Mouse (Mus musculus) embryonic facial prominence, embryonic 14.5 days (tissue): ENCODE results near the gene Plcb3. TPM values are rescaled to one million over a fixed set of nuclear protein-coding genes. Genes with fewer than 3 reads are reported as not detected.

Experiments
- ATAC-seq: fragments of 200-750 bp; cut with Nextera tagmentation; 2 replicates; pipeline ENCODE4 v1.8.0; 2017; ENCODE audit warnings: low read depth, moderate number of reproducible peaks, moderate TSS enrichment
- DNase-seq: peaks from one replicate; pipeline ENCODE4 v3.0.0-alpha.2; 2015; ENCODE audit warnings: low spot score
- H3K27ac ChIP-seq: fragments of 300-500 bp; sonication (generic); replicated peaks from 2 replicates; pipeline ENCODE4 v1.5.1; 2014; ENCODE audit warnings: low read depth, mild to moderate bottlenecking, low read length, moderate library complexity
- H3K27me3 ChIP-seq: fragments of 300-500 bp; sonication (generic); replicated peaks from 2 replicates; pipeline ENCODE4 v1.6.1; 2014; ENCODE audit warnings: low read length; ENCODE audit not compliant: control insufficient read depth, insufficient read depth
- H3K36me3 ChIP-seq: fragments of 300-500 bp; sonication (generic); 2 replicates; pipeline ENCODE4 v1.6.1; 2014; ENCODE audit warnings: low read length, mixed read lengths; ENCODE audit not compliant: control insufficient read depth, insufficient read depth
- H3K4me1 ChIP-seq: fragments of 300-500 bp; sonication (generic); 2 replicates; pipeline ENCODE4 v1.6.1; 2014; ENCODE audit warnings: antibody characterized with exemption, low read length; ENCODE audit not compliant: control insufficient read depth, insufficient read depth
- H3K4me2 ChIP-seq: fragments of 300-500 bp; sonication (generic); 2 replicates; pipeline ENCODE4 v1.6.1; 2014; ENCODE audit warnings: low read depth, mild to moderate bottlenecking, low read length, moderate library complexity, mixed read lengths
- H3K4me3 ChIP-seq: fragments of 300-500 bp; sonication (generic); 2 replicates; pipeline ENCODE4 v1.5.1; 2014; ENCODE audit warnings: low read depth, mild to moderate bottlenecking, low read length
- H3K9ac ChIP-seq: fragments of 300-500 bp; sonication (generic); 2 replicates; pipeline ENCODE4 v1.6.1; 2014; ENCODE audit warnings: low read depth, mild to moderate bottlenecking, low read length, moderate library complexity, mixed read lengths
- H3K9me3 ChIP-seq: fragments of 300-500 bp; sonication (generic); 2 replicates; pipeline ENCODE4 v1.6.1; 2016; ENCODE audit warnings: low read length; ENCODE audit not compliant: control insufficient read depth
- WGBS: fragments of 180-500 bp; shearing (Covaris S2); extraction: QIAGEN DNeasy Blood & Tissue Kit; methylation state at CpG from one replicate; pipeline ENCODE4 v1.1.7; 2014; 5-methylcytosine and 5-hydroxymethylcytosine counted together
- polyA plus RNA-seq: library from polyadenylated mRNA; unstranded; fragments of >200 nt; fragmentation: Nextera tagmentation; extraction: Ambion mirVana; gene quantifications from 2 replicates; pipeline ENCODE4 v1.2.1, GENCODE M21; 2014

The Plcb3 gene
- polyA plus RNA-seq, 1 experiment from 2014 or later: 31.4 TPM

GRCm38 (mm10) chr19:6950613-6951153 is 25.6 kb downstream of the Plcb3 start:
- peak; percentile 60 for ATAC-seq
- under 1% methylated on average over 28 of the region's 28 CpGs for WGBS
- H3K27ac ChIP-seq: peak overlapping the region; percentile 96

GRCm38 (mm10) chr19:6949951-6950350 is 26.3 kb downstream of the Plcb3 start:
- Histone ChIP-seq H3K4me3 (peak overlapping the region; percentile 63), H3K9ac (peak overlapping the region; percentile 77), H3K4me1 (peaks cover 6% of the 10 kb centered on the region; the same call in 1 of the 2 replicates), H3K4me2 (peak overlapping the region; percentile 85), H3K27me3 (no peaks in the 10 kb centered on the region), H3K36me3 (peaks cover 27% of the 10 kb centered on the region), H3K9me3 (no peaks in the 10 kb centered on the region), H3K27ac (peak overlapping the region; percentile 96)
- DNase-seq (no peak), ATAC-seq (no peak)
- 60% methylated on average over 5 of the region's 5 CpGs for WGBS

More at GRCm38 (mm10) chr19:6950613-6951153, 25.6 kb downstream of the Plcb3 start:
- Histone ChIP-seq H3K4me1 (peaks cover 6% of the 10 kb centered on the region; the same call in 1 of the 2 replicates), H3K4me3 (peak overlapping the region; percentile 63), H3K4me2 (peak overlapping the region; percentile 85), H3K9ac (peak overlapping the region; percentile 77), H3K9me3 (no peaks in the 10 kb centered on the region), H3K36me3 (peaks cover 30% of the 10 kb centered on the region), H3K27me3 (no peaks in the 10 kb centered on the region)
- DNase-seq: peak; percentile 85

- Histone ChIP-seq H3K4me2 (peak overlapping the region; percentile 85), H3K4me3 (no peak overlapping the region), H3K27me3 (no peaks in the 10 kb centered on the region), H3K27ac (no peak overlapping the region), H3K4me1 (peaks cover 6% of the 10 kb centered on the region; the same call in 1 of the 2 replicates), H3K9ac (no peak overlapping the region), H3K9me3 (no peaks in the 10 kb centered on the region), H3K36me3 (peaks cover 23% of the 10 kb centered on the region)
- ATAC-seq (no peak), DNase-seq (no peak)
- WGBS: 92% methylated on average over 5 of the region's 5 CpGs
Measured at GRCm38 (mm10) chr19:6949532-6949931, 26.7 kb downstream of the Plcb3 start.

GRCm38 (mm10) chr19:6948186-6948585 is 28.1 kb downstream of the Plcb3 start:
- peaks cover 6% of the 10 kb centered on the region; the same call in 1 of the 2 replicates for H3K4me1 ChIP-seq
- H3K36me3 ChIP-seq: peaks cover 12% of the 10 kb centered on the region; the same call in 1 of the 2 replicates
- 73% methylated on average over 4 of the region's 4 CpGs for WGBS
- DNase-seq: no peak
- H3K4me3 ChIP-seq: no peak overlapping the region
- no peak overlapping the region for H3K9ac ChIP-seq
- no peak for ATAC-seq
- no peaks in the 10 kb centered on the region for H3K27me3 ChIP-seq
- no peak overlapping the region; the same call in 1 of the 2 replicates for H3K27ac ChIP-seq
- no peak overlapping the region for H3K4me2 ChIP-seq
- no peaks in the 10 kb centered on the region for H3K9me3 ChIP-seq

GRCm38 (mm10) chr19:6947742-6948141 is 28.5 kb downstream of the Plcb3 start:
- Histone ChIP-seq H3K27ac (no peak overlapping the region; the same call in 1 of the 2 replicates), H3K9me3 (no peaks in the 10 kb centered on the region), H3K4me1 (peaks cover 9% of the 10 kb centered on the region), H3K4me2 (no peak overlapping the region), H3K36me3 (peaks cover 12% of the 10 kb centered on the region; the same call in 1 of the 2 replicates), H3K4me3 (no peak overlapping the region), H3K27me3 (no peaks in the 10 kb centered on the region), H3K9ac (no peak overlapping the region)
- ATAC-seq (no peak), DNase-seq (no peak)
- 44% methylated on average over 4 of the region's 4 CpGs for WGBS

DNA sequence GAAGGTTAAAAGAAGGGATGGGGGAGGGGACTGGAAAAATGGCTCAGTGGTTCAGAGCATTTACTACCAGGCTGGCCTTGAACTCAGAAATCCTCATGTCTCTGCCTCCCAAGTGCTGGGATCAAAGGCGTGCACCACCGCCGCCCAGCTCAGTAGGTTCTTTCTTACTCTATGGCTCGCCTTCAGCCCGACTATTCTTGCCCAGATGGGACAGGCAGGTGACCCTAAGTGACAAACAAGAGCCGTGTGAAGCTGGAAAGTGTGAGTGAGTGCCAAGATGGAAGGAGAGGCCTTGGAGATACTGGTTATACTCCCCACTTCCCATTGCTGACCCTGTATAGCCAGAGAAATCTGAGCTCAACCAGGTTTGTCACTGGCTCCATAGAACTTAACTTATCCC is 32.6 kb downstream of the Plcb3 start:
- 97% methylated on average over 6 of the region's 6 CpGs for WGBS
- no peak for ATAC-seq
- no peak overlapping the region for H3K4me2 ChIP-seq

GRCm38 (mm10) chr19:6942764-6943163 is 33.5 kb downstream of the Plcb3 start:
- no peak for ATAC-seq
- H3K9ac ChIP-seq: peak overlapping the region; percentile 87
- DNase-seq: no peak
- peaks cover 15% of the 10 kb centered on the region for H3K4me1 ChIP-seq
- peak overlapping the region; percentile 95 for H3K27ac ChIP-seq
- H3K27me3 ChIP-seq: no peaks in the 10 kb centered on the region
- H3K4me3 ChIP-seq: peak overlapping the region; percentile 90
- H3K4me2 ChIP-seq: peak overlapping the region; percentile 99
- H3K9me3 ChIP-seq: no peaks in the 10 kb centered on the region
- peaks cover 12% of the 10 kb centered on the region; the same call in 1 of the 2 replicates for H3K36me3 ChIP-seq
- 24% methylated on average over 5 of the region's 5 CpGs for WGBS

More for the DNA sequence above, 32.6 kb downstream of the Plcb3 start:
- Histone ChIP-seq H3K9me3 (no peaks in the 10 kb centered on the region), H3K4me1 (peaks cover 15% of the 10 kb centered on the region), H3K36me3 (peaks cover 12% of the 10 kb centered on the region; the same call in 1 of the 2 replicates), H3K4me3 (no peak overlapping the region), H3K9ac (no peak overlapping the region), H3K27ac (no peak overlapping the region), H3K27me3 (no peaks in the 10 kb centered on the region)
- DNase-seq: no peak

DNA sequence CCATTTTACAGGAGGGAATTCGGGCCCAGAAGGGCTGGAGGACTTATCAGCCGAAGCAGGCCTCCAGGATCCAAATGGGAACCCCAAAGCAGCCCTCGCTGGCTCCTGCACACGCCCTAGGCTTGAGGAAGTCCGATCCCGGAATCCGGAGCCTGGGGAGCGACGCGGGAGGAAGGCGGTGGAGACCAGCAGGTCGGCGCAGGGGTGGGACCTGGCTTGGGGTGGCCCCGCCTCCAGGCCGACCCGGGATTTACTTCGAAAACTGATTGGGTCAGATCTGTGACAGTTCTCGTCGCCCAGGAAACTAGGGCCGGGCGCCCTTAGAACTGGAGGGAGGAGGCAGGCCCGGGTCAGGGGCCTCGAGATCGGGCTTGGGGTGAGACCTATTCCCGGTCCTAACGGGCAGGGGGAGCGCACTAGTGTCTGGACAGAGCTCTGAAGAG is 34.0 kb downstream of the Plcb3 start, which contains the start of gene Gpr137:
Gpr137 (minus strand) TSS at position 232 of the 443 bp plus-strand sequence.
- Histone ChIP-seq H3K4me1 (peaks cover 15% of the 10 kb centered on the region), H3K4me3 (peak within 1 kb of the TSS; percentile 90), H3K9me3 (no peaks in the 10 kb centered on the region), H3K27me3 (no peaks in the 10 kb centered on the region), H3K4me2 (peak within 1 kb of the TSS; percentile 99), H3K36me3 (peaks cover 12% of the 10 kb centered on the region; the same call in 1 of the 2 replicates), H3K27ac (peak within 1 kb of the TSS; percentile 95), H3K9ac (peak within 1 kb of the TSS; percentile 87)
- DNase-seq (peak; percentile 97), ATAC-seq (peak; percentile 93)
- under 1% methylated on average over 27 of the region's 27 CpGs for WGBS
